Mouse (Mus musculus): ENCODE data around the gene Vegfa.

DNA sequence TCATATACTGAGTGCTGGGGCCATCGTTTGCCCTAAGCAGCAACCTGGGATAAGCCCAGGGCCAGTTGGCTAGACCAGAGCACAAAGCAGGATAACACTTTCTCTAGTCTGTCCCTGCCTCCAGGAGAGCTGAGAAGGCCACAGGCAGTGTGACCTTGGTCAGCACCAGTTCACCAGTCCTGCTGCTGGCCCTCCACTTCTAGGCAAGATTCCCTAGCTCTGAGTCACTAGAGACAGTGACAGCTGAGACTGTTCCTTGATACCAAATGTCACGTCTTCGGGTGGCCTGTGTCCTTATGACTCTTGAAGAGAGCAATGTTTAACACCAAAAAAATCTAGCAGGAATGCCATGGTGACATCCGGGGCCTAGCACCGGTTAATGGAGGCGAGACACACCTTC, 4.2 kb upstream of the Vegfa start:
- TF ChIP-seq USF1 (IDR thresholded peaks at IDR 0.05; ENCODE audit: low read depth) (no peak), POLR2A (IDR thresholded peaks at IDR 0.05; ENCODE audit: insufficient read length, low read depth) (no peak), TCF12 (IDR thresholded peaks at IDR 0.05; ENCODE audit: insufficient read depth, poor library complexity, severe bottlenecking) (peak; percentile 76), MAX (IDR thresholded peaks at IDR 0.05; ENCODE audit: low read depth) (no peak)

Measured in myocyte (in vitro differentiated cells).